Mouse (Mus musculus): Measurements from ENCODE around the gene Cbx1. TPM values are rescaled to one million over a fixed set of nuclear protein-coding genes. Genes with fewer than 3 reads are reported as not detected.

Cbx1 gene
- total and polyA plus RNA-seq, 3 experiments = 8.4 to 36.9 (median 34.8) TPM

GRCm38 (mm10) chr11:96829813-96830538 is 41.0 kb downstream of the Cbx1 start, which contains the start of gene Nfe2l1:
Nfe2l1 (minus strand) TSS chr11:96829968.
- DNase-seq = peak; percentile 96 to 99
- peak within 1 kb of the TSS; percentile 99 for H3K27ac ChIP-seq
- intact Hi-C loops (cut with DNase I) = loop anchor here (1.0 to 5.0 kb wide), 2 partner anchors 30 to 137 kb away; no protein-coding TSS in a partner anchor
- TF ChIP-seq EP300 (IDR thresholded peaks at IDR 0.05; ENCODE audit: insufficient read depth, low read depth, low read length) = no peak
- TF ChIP-seq POLR2A (IDR thresholded peaks at IDR 0.05; ENCODE audit: insufficient read depth, low read depth, low read length) = peak; percentile 80
- peaks cover 14% of the 10 kb centered on the region for H3K4me1 ChIP-seq (ENCODE audit: control insufficient read depth, insufficient read depth, low read length)
- H3K36me3 ChIP-seq (ENCODE audit: control insufficient read depth, insufficient read depth, low read length) = peaks cover 7% of the 10 kb centered on the region
- H3K4me3 ChIP-seq = peak within 1 kb of the TSS; percentile 83
- no peaks in the 10 kb centered on the region for H3K27me3 ChIP-seq (ENCODE audit: control insufficient read depth, insufficient read depth, low read length)
- H3K9ac ChIP-seq (ENCODE audit: low read depth, low read length) = peak within 1 kb of the TSS; percentile 95
- WGBS = under 1% methylated on average over 50 of the region's 51 CpGs
- peaks cover 5% of the 10 kb centered on the region; the same call in 1 of the 2 replicates for H3K79me2 ChIP-seq (replicated peaks; ENCODE audit: control insufficient read depth, insufficient read depth, low read length)

- peak overlapping the region; percentile 74 for H3K4me3 ChIP-seq
- TF ChIP-seq CTCF (IDR thresholded peaks at IDR 0.05) (no peak), POLR2A (IDR thresholded peaks at IDR 0.05; ENCODE audit: insufficient read depth, low read depth, low read length) (no peak), EP300 (IDR thresholded peaks at IDR 0.05; ENCODE audit: insufficient read depth, low read depth, low read length) (no peak)
- H3K79me2 ChIP-seq (replicated peaks; ENCODE audit: control insufficient read depth, insufficient read depth, low read length) = peaks cover 5% of the 10 kb centered on the region; the same call in 1 of the 2 replicates
- peak overlapping the region; percentile 95 for H3K27ac ChIP-seq
- H3K36me3 ChIP-seq (ENCODE audit: control insufficient read depth, insufficient read depth, low read length) = peaks cover 7% of the 10 kb centered on the region
- H3K27me3 ChIP-seq (ENCODE audit: control insufficient read depth, insufficient read depth, low read length) = no peaks in the 10 kb centered on the region
- intact Hi-C loops (cut with DNase I) = loop anchor here (1.0 kb wide), 1 partner anchor 30 kb away; no protein-coding TSS in a partner anchor
- H3K4me1 ChIP-seq (ENCODE audit: control insufficient read depth, insufficient read depth, low read length) = peaks cover 9% of the 10 kb centered on the region
- WGBS = 13% methylated on average over 13 of the region's 13 CpGs
- H3K9ac ChIP-seq (ENCODE audit: low read depth, low read length) = peak overlapping the region; percentile 53
- DNase-seq = no peak
These were observed 41.8 kb downstream of the Cbx1 start for GRCm38 (mm10) chr11:96830539-96831216.

GRCm38 (mm10) chr11:96831516-96831915 is 42.6 kb downstream of the Cbx1 start:
- WGBS = 83% methylated on average over 4 of the region's 4 CpGs
- intact Hi-C loops (cut with DNase I) = no loop called here

GRCm38 (mm10) chr11:96832541-96832940 is 43.6 kb downstream of the Cbx1 start:
- 88% methylated on average over 3 of the region's 3 CpGs for WGBS
- Histone ChIP-seq H3K27ac (no peak overlapping the region), H3K4me1 (ENCODE audit: control insufficient read depth, insufficient read depth, low read length) (peaks cover 3% of the 10 kb centered on the region; the same call in 1 of the 2 replicates), H3K79me2 (replicated peaks; ENCODE audit: control insufficient read depth, insufficient read depth, low read length) (no peaks in the 10 kb centered on the region), H3K4me3 (no peak overlapping the region), H3K27me3 (ENCODE audit: control insufficient read depth, insufficient read depth, low read length) (no peaks in the 10 kb centered on the region), H3K36me3 (ENCODE audit: control insufficient read depth, insufficient read depth, low read length) (0 out of 2 replicates have a peak, but pooled peaks cover under 1% of the 10 kb centered on the region), H3K9ac (ENCODE audit: low read depth, low read length) (no peak overlapping the region)
- DNase-seq = no peak
- intact Hi-C loops (cut with DNase I) = no loop called here
- TF ChIP-seq POLR2A (IDR thresholded peaks at IDR 0.05; ENCODE audit: insufficient read depth, low read depth, low read length) (no peak), EP300 (IDR thresholded peaks at IDR 0.05; ENCODE audit: insufficient read depth, low read depth, low read length) (no peak), CTCF (IDR thresholded peaks at IDR 0.05) (no peak)

More at GRCm38 (mm10) chr11:96831516-96831915, 42.6 kb downstream of the Cbx1 start:
- TF ChIP-seq CTCF (IDR thresholded peaks at IDR 0.05) = no peak
- no peak for TF ChIP-seq EP300 (IDR thresholded peaks at IDR 0.05; ENCODE audit: insufficient read depth, low read depth, low read length)
- no peak for TF ChIP-seq POLR2A (IDR thresholded peaks at IDR 0.05; ENCODE audit: insufficient read depth, low read depth, low read length)
- H3K27me3 ChIP-seq (ENCODE audit: control insufficient read depth, insufficient read depth, low read length) = no peaks in the 10 kb centered on the region
- DNase-seq = no peak
- no peak overlapping the region for H3K27ac ChIP-seq
- H3K79me2 ChIP-seq (replicated peaks; ENCODE audit: control insufficient read depth, insufficient read depth, low read length) = peaks cover 3% of the 10 kb centered on the region; the same call in 1 of the 2 replicates
- H3K4me3 ChIP-seq = no peak overlapping the region
- H3K4me1 ChIP-seq (ENCODE audit: control insufficient read depth, insufficient read depth, low read length) = peaks cover 3% of the 10 kb centered on the region; the same call in 1 of the 2 replicates
- no peak overlapping the region for H3K9ac ChIP-seq (ENCODE audit: low read depth, low read length)
- H3K36me3 ChIP-seq (ENCODE audit: control insufficient read depth, insufficient read depth, low read length) = peaks cover 7% of the 10 kb centered on the region

- Histone ChIP-seq H3K9ac (ENCODE audit: low read depth, low read length) (no peak overlapping the region), H3K27me3 (ENCODE audit: control insufficient read depth, insufficient read depth, low read length) (no peaks in the 10 kb centered on the region), H3K4me3 (no peak overlapping the region), H3K4me1 (ENCODE audit: control insufficient read depth, insufficient read depth, low read length) (no peaks in the 10 kb centered on the region; the same call in 1 of the 2 replicates), H3K79me2 (replicated peaks; ENCODE audit: control insufficient read depth, insufficient read depth, low read length) (no peaks in the 10 kb centered on the region), H3K36me3 (ENCODE audit: control insufficient read depth, insufficient read depth, low read length) (no peaks in the 10 kb centered on the region), H3K27ac (no peak overlapping the region)
- DNase-seq = no peak
- 53% methylated on average over 2 of the region's 2 CpGs for WGBS
- TF ChIP-seq POLR2A (IDR thresholded peaks at IDR 0.05; ENCODE audit: insufficient read depth, low read depth, low read length) = no peak
- no peak for TF ChIP-seq CTCF (IDR thresholded peaks at IDR 0.05)
- TF ChIP-seq EP300 (IDR thresholded peaks at IDR 0.05; ENCODE audit: insufficient read depth, low read depth, low read length) = no peak
- intact Hi-C loops (cut with DNase I) = no loop called here
These were observed 44.0 kb downstream of the Cbx1 start for GRCm38 (mm10) chr11:96832973-96833372.
